Mouse (Mus musculus) forebrain, embryonic 11.5 days (tissue): ENCODE results near the gene Foxp1. TPM values are rescaled to one million over a fixed set of nuclear protein-coding genes. Genes with fewer than 3 reads are reported as not detected.

Source experiments
- ATAC-seq: fragments of 200-750 bp; cut with Nextera tagmentation; replicated peaks from 2 replicates; pipeline ENCODE4 v1.8.0; 2017; ENCODE audit warnings: moderate TSS enrichment; ENCODE audit not compliant: low FRiP score
- DNase-seq: peaks from one replicate; pipeline ENCODE4 v3.0.0-alpha.2; 2017; ENCODE audit warnings: low spot score
- H3K27ac ChIP-seq: fragments of 300-500 bp; sonication (generic); 2 replicates; pipeline ENCODE4 v1.5.1; 2014; ENCODE audit warnings: low read depth, low read length
- H3K27me3 ChIP-seq: fragments of 300-500 bp; sonication (generic); 2 replicates; pipeline ENCODE4 v1.6.1; 2014; ENCODE audit warnings: mild to moderate bottlenecking, low read length, mixed read lengths; ENCODE audit not compliant: control insufficient read depth, insufficient read depth
- H3K36me3 ChIP-seq: fragments of 300-500 bp; sonication (generic); 2 replicates; pipeline ENCODE4 v1.6.1; 2014; ENCODE audit warnings: mild to moderate bottlenecking, low read length, moderate library complexity, mixed read lengths; ENCODE audit not compliant: control insufficient read depth, insufficient read depth
- H3K4me1 ChIP-seq: fragments of 300-500 bp; sonication (generic); replicated peaks from 2 replicates; pipeline ENCODE4 v1.6.1; 2014; ENCODE audit warnings: low read length, mixed read lengths; ENCODE audit not compliant: control insufficient read depth, insufficient read depth
- H3K4me2 ChIP-seq: fragments of 300-500 bp; sonication (generic); 2 replicates; pipeline ENCODE4 v1.6.1; 2014; ENCODE audit warnings: low read depth, mild to moderate bottlenecking, low read length, moderate library complexity, mixed read lengths; ENCODE audit not compliant: severe bottlenecking
- H3K4me3 ChIP-seq: fragments of 300-500 bp; sonication (generic); 2 replicates; pipeline ENCODE4 v1.5.1; 2014; ENCODE audit warnings: low read depth, low read length
- H3K9ac ChIP-seq: fragments of 300-500 bp; sonication (generic); 2 replicates; pipeline ENCODE4 v1.6.1; 2014; ENCODE audit warnings: low read length
- H3K9me3 ChIP-seq: fragments of 300-500 bp; sonication (generic); 2 replicates; pipeline ENCODE4 v1.6.1; 2016; ENCODE audit warnings: low read length, mixed read lengths; ENCODE audit not compliant: control insufficient read depth
- WGBS: fragments of 180-500 bp; shearing (Covaris S2); extraction: QIAGEN DNeasy Blood & Tissue Kit; methylation state at CpG from one replicate; pipeline ENCODE4 v1.1.7; 2014; 5-methylcytosine and 5-hydroxymethylcytosine counted together
- polyA plus RNA-seq: library from polyadenylated mRNA; unstranded; fragments of >200 nt; fragmentation: Nextera tagmentation; extraction: Ambion mirVana; gene quantifications from 2 replicates; pipeline ENCODE4 v1.2.1, GENCODE M21; 2014

Foxp1 gene
- polyA plus RNA-seq, 1 experiment from 2014 or later: 91.5 TPM

GRCm38 (mm10) chr6:99447447-99447846, 75.1 kb downstream of the Foxp1 start:
- H3K4me3 ChIP-seq: no peak overlapping the region
- H3K27me3 ChIP-seq: no peaks in the 10 kb centered on the region
- ATAC-seq (no peak), DNase-seq (no peak)
- no peak overlapping the region for H3K4me2 ChIP-seq
- no peaks in the 10 kb centered on the region for H3K36me3 ChIP-seq
- H3K9me3 ChIP-seq: no peaks in the 10 kb centered on the region
- H3K4me1 ChIP-seq: no peaks in the 10 kb centered on the region
- H3K9ac ChIP-seq: no peak overlapping the region
- WGBS: 87% methylated on average over 4 of the region's 4 CpGs
- no peak overlapping the region for H3K27ac ChIP-seq

- WGBS: 95% methylated on average over 12 of the region's 12 CpGs
- no peak overlapping the region for H3K4me3 ChIP-seq
- no peak for ATAC-seq
Observed at GRCm38 (mm10) chr6:99446801-99447415, 75.6 kb downstream of the Foxp1 start.

GRCm38 (mm10) chr6:99443460-99443859, 79.1 kb downstream of the Foxp1 start:
- Histone ChIP-seq H3K9ac (no peak overlapping the region), H3K4me3 (no peak overlapping the region), H3K4me2 (no peak overlapping the region), H3K27me3 (no peaks in the 10 kb centered on the region), H3K27ac (no peak overlapping the region), H3K36me3 (no peaks in the 10 kb centered on the region), H3K4me1 (peaks cover 20% of the 10 kb centered on the region), H3K9me3 (no peaks in the 10 kb centered on the region)
- no peak for DNase-seq
- no peak for ATAC-seq
- 88% methylated on average over 5 of the region's 5 CpGs for WGBS

More at GRCm38 (mm10) chr6:99446801-99447415, 75.6 kb downstream of the Foxp1 start:
- DNase-seq: no peak
- H3K9me3 ChIP-seq: no peaks in the 10 kb centered on the region
- H3K27me3 ChIP-seq: no peaks in the 10 kb centered on the region
- no peaks in the 10 kb centered on the region for H3K36me3 ChIP-seq
- no peak overlapping the region for H3K9ac ChIP-seq
- no peak overlapping the region for H3K4me2 ChIP-seq
- H3K27ac ChIP-seq: no peak overlapping the region
- H3K4me1 ChIP-seq: no peaks in the 10 kb centered on the region

GRCm38 (mm10) chr6:99441100-99441499, 81.4 kb downstream of the Foxp1 start:
- H3K36me3 ChIP-seq: no peaks in the 10 kb centered on the region
- H3K9me3 ChIP-seq: no peaks in the 10 kb centered on the region
- no peak for DNase-seq
- no peak overlapping the region for H3K4me3 ChIP-seq
- no peak overlapping the region for H3K4me2 ChIP-seq
- no peaks in the 10 kb centered on the region for H3K27me3 ChIP-seq
- no peak for ATAC-seq
- no peak overlapping the region for H3K27ac ChIP-seq
- H3K9ac ChIP-seq: no peak overlapping the region
- peaks cover 23% of the 10 kb centered on the region for H3K4me1 ChIP-seq
- WGBS: 57% methylated on average over 7 of the region's 7 CpGs

GRCm38 (mm10) chr6:99440606-99441005, 81.9 kb downstream of the Foxp1 start:
- H3K9ac ChIP-seq: no peak overlapping the region
- H3K36me3 ChIP-seq: no peaks in the 10 kb centered on the region
- peaks cover 23% of the 10 kb centered on the region for H3K4me1 ChIP-seq
- no peak overlapping the region for H3K4me3 ChIP-seq
- no peak for DNase-seq
- ATAC-seq: no peak
- no peaks in the 10 kb centered on the region for H3K9me3 ChIP-seq
- H3K27ac ChIP-seq: peak overlapping the region; percentile 55; the same call in 1 of the 2 replicates
- WGBS: 85% methylated on average over 2 of the region's 2 CpGs
- no peaks in the 10 kb centered on the region for H3K27me3 ChIP-seq
- no peak overlapping the region for H3K4me2 ChIP-seq

- Histone ChIP-seq H3K4me2 (no peak overlapping the region), H3K9me3 (no peaks in the 10 kb centered on the region), H3K36me3 (no peaks in the 10 kb centered on the region), H3K27ac (peak overlapping the region; percentile 55), H3K4me3 (no peak overlapping the region), H3K4me1 (peaks cover 23% of the 10 kb centered on the region), H3K27me3 (no peaks in the 10 kb centered on the region), H3K9ac (peak overlapping the region; percentile 23; the same call in 1 of the 2 replicates)
- DNase-seq: peak; percentile 69
- 4% methylated on average over 9 of the region's 9 CpGs for WGBS
- ATAC-seq: peak; percentile 64
Observed at GRCm38 (mm10) chr6:99439878-99440361, 82.6 kb downstream of the Foxp1 start.

- H3K27me3 ChIP-seq: no peaks in the 10 kb centered on the region
- H3K4me3 ChIP-seq: no peak overlapping the region
- WGBS: 3% methylated on average over 9 of the region's 9 CpGs
- DNase-seq (peak; percentile 56), ATAC-seq (0 out of 2 replicates have a peak, but pooled peaks have one; percentile 42)
- H3K9me3 ChIP-seq: no peaks in the 10 kb centered on the region
- H3K27ac ChIP-seq: peak overlapping the region; percentile 55
- no peaks in the 10 kb centered on the region; the same call in 1 of the 2 replicates for H3K36me3 ChIP-seq
- H3K4me1 ChIP-seq: peaks cover 23% of the 10 kb centered on the region
- peak overlapping the region; percentile 23; the same call in 1 of the 2 replicates for H3K9ac ChIP-seq
- no peak overlapping the region for H3K4me2 ChIP-seq
Observed at GRCm38 (mm10) chr6:99439214-99439877, 83.2 kb downstream of the Foxp1 start.

- H3K4me3 ChIP-seq: no peak overlapping the region
- H3K27me3 ChIP-seq: no peaks in the 10 kb centered on the region
- H3K4me1 ChIP-seq: peaks cover 23% of the 10 kb centered on the region
- 88% methylated on average over 6 of the region's 6 CpGs for WGBS
- ATAC-seq: no peak
- H3K27ac ChIP-seq: no peak overlapping the region
- H3K36me3 ChIP-seq: no peaks in the 10 kb centered on the region; the same call in 1 of the 2 replicates
- no peak overlapping the region for H3K4me2 ChIP-seq
- no peaks in the 10 kb centered on the region for H3K9me3 ChIP-seq
- DNase-seq: no peak
- no peak overlapping the region for H3K9ac ChIP-seq
Observed at GRCm38 (mm10) chr6:99436371-99436770, 86.2 kb downstream of the Foxp1 start.
